In genomic region chr15:97778311-97779098, GRCm38 (mm10) we compare ENCODE assay signal across 8 mouse cellular contexts. TPM values are rescaled to one million over a fixed set of nuclear protein-coding genes. Genes with fewer than 3 reads are reported as not detected.
DNase-seq lines count a peak whose midpoint lies in the region; ATAC-seq and TF ChIP-seq lines count a peak whose summit lies in the region.

Slc48a1 (plus strand) TSS chr15:97778520.

- dilution Hi-C loops in CH12.LX (cut with MboI; ENCODE audit: extremely low pct_ligation_motif_present, extremely low pct_unique_long_range_greater_than_20kb, low sequenced_read_pairs) = loop anchor here (25.0 kb wide), 1 partner anchor 184 kb away; the partner anchor contains the start of gene Tmem106c

- intact Hi-C loops in gastrocnemius, postnatal 14 days (cut with DNase I; ENCODE audit: low total_unique reads) = no loop called here

- no peak for TF ChIP-seq POLR2A in CH12.LX (IDR thresholded peaks at IDR 0.05; ENCODE audit: low read depth, low read length)
- TF ChIP-seq POLR2A in limb, embryonic 14.5 days (IDR thresholded peaks at IDR 0.05; ENCODE audit: borderline replicate concordance, extremely low read depth, insufficient read depth, insufficient read length) = no peak

- no peak within 1 kb of the TSS for H3K27ac ChIP-seq in CH12.LX (ENCODE audit: insufficient read depth, low read depth)
- no peak within 1 kb of the TSS for H3K27ac ChIP-seq in intestine, embryonic 15.5 days
- no peak within 1 kb of the TSS for H3K27ac ChIP-seq in limb, embryonic 14.5 days (replicated peaks; ENCODE audit: low read depth, low read length)

- no peak for TF ChIP-seq RAD21 in CH12.LX (IDR thresholded peaks at IDR 0.05; ENCODE audit: low read depth, low read length)

- H3K36me3 ChIP-seq in CH12.LX (replicated peaks in 1 of 2; ENCODE audit: control insufficient read depth in 1 of 2, insufficient read depth in 1 of 2, low read length in 1 of 2) = no peaks in the 10 kb centered on the region
- H3K36me3 ChIP-seq in intestine, embryonic 15.5 days = no peaks in the 10 kb centered on the region
- no peaks in the 10 kb centered on the region for H3K36me3 ChIP-seq in limb, embryonic 14.5 days (ENCODE audit: control insufficient read depth, insufficient read depth, low read length)

- no peak for TF ChIP-seq CTCF in CH12.LX (conservative IDR thresholded peaks at IDR 0.05 in 1 of 2, IDR thresholded peaks at IDR 0.05 in 1 of 2; ENCODE audit: low read depth in 2 of 2, low read length in 2 of 2)

- TF ChIP-seq EP300 in CH12.LX (IDR thresholded peaks at IDR 0.05; ENCODE audit: low read length) = no peak

- 63% methylated on average over 8 of the region's 8 CpGs for WGBS in intestine, embryonic 15.5 days
- 70% methylated on average over 8 of the region's 8 CpGs for WGBS in limb, embryonic 14.5 days

- no peaks in the 10 kb centered on the region for H3K79me2 ChIP-seq in CH12.LX (replicated peaks; ENCODE audit: control insufficient read depth, extremely low read depth, insufficient read depth, poor library complexity, severe bottlenecking)

- no peak for ATAC-seq in intestine, embryonic 15.5 days
- ATAC-seq in limb, embryonic 14.5 days (ENCODE audit: low FRiP score, low read depth) = no peak
- ATAC-seq in monocyte, adult 5-6 weeks (replicated peaks; ENCODE audit: insufficient number of reproducible peaks, low FRiP score, low TSS enrichment, poor library complexity, severe bottlenecking) = no peak

- H3K9me3 ChIP-seq in CH12.LX (replicated peaks; ENCODE audit: low read length) = no peaks in the 10 kb centered on the region
- H3K9me3 ChIP-seq in intestine, embryonic 15.5 days = no peaks in the 10 kb centered on the region
- no peaks in the 10 kb centered on the region for H3K9me3 ChIP-seq in limb, embryonic 14.5 days (ENCODE audit: control insufficient read depth, low read length)

- DNase-seq in CH12.LX (ENCODE audit: extremely low read depth) = no peak
- DNase-seq in adrenal gland, postnatal 25 days = no peak
- DNase-seq in gastrocnemius, postnatal 14 days = no peak
- no peak for DNase-seq in limb, embryonic 14.5 days (ENCODE audit: low spot score)
- no peak for DNase-seq in ovary, adult 18-20 months (ENCODE audit: low spot score)
- DNase-seq in right cerebral cortex, adult 2 months (ENCODE audit: low spot score in 2 of 2) = no peak

- H3K9ac ChIP-seq in CH12.LX (ENCODE audit: insufficient read depth, low read depth) = no peak within 1 kb of the TSS
- H3K9ac ChIP-seq in intestine, embryonic 15.5 days = no peak within 1 kb of the TSS
- H3K9ac ChIP-seq in limb, embryonic 14.5 days (ENCODE audit: low read depth, low read length, severe bottlenecking) = no peak within 1 kb of the TSS

- peaks cover 2% of the 10 kb centered on the region for H3K27me3 ChIP-seq in CH12.LX (replicated peaks)
- H3K27me3 ChIP-seq in intestine, embryonic 15.5 days (replicated peaks) = no peaks in the 10 kb centered on the region
- no peaks in the 10 kb centered on the region for H3K27me3 ChIP-seq in limb, embryonic 14.5 days (ENCODE audit: control insufficient read depth, insufficient read depth, low read length)

- H3K4me2 ChIP-seq in CH12.LX (ENCODE audit: insufficient read depth, low read depth, poor library complexity, severe bottlenecking) = no peak within 1 kb of the TSS
- H3K4me2 ChIP-seq in intestine, embryonic 15.5 days (replicated peaks) = no peak within 1 kb of the TSS
- no peak within 1 kb of the TSS for H3K4me2 ChIP-seq in limb, embryonic 14.5 days (replicated peaks; ENCODE audit: low read depth, low read length, severe bottlenecking)

- no peak within 1 kb of the TSS for H3K4me3 ChIP-seq in CH12.LX (replicated peaks in 1 of 3; ENCODE audit: low read depth in 2 of 3, low read length in 2 of 3, poor library complexity in 1 of 3)
- H3K4me3 ChIP-seq in intestine, embryonic 15.5 days (replicated peaks) = no peak within 1 kb of the TSS
- no peak within 1 kb of the TSS for H3K4me3 ChIP-seq in limb, embryonic 14.5 days (replicated peaks; ENCODE audit: low read length)

- in situ Hi-C loops in CH12.LX (cut with MboI; ENCODE audit: low pct_ligation_motif_present, low pct_unique_long_range_greater_than_20kb, low sequenced_read_pairs) = loop anchor here (5.0 kb wide), 1 partner anchor 61 kb away; no protein-coding TSS in a partner anchor

- peaks cover 12 to 59% of the 10 kb centered on the region in 2 experiments for H3K4me1 ChIP-seq in CH12.LX (ENCODE audit: control insufficient read depth in 1 of 2, insufficient read depth in 2 of 2)
- H3K4me1 ChIP-seq in intestine, embryonic 15.5 days (replicated peaks) = peaks cover 16% of the 10 kb centered on the region
- peaks cover 38% of the 10 kb centered on the region for H3K4me1 ChIP-seq in limb, embryonic 14.5 days (ENCODE audit: control insufficient read depth, insufficient read depth, low read length)

TF ChIP-seq in CH12.LX, 34 proteins besides CTCF, POLR2A, EP300 and RAD21:
- no peak for TF ChIP-seq UBTF (IDR thresholded peaks at IDR 0.05; ENCODE audit: low read depth, low read length)
- no peak for TF ChIP-seq CHD1 (IDR thresholded peaks at IDR 0.05; ENCODE audit: low read depth, low read length)
- TF ChIP-seq ETS1 (conservative IDR thresholded peaks at IDR 0.05; ENCODE audit: low read depth, low read length) = no peak
- no peak for TF ChIP-seq USF1 (IDR thresholded peaks at IDR 0.05; ENCODE audit: low read depth, low read length)
- TF ChIP-seq SMC3 (IDR thresholded peaks at IDR 0.05; ENCODE audit: low read depth, low read length) = no peak
- no peak for TF ChIP-seq KAT2A (IDR thresholded peaks at IDR 0.05; ENCODE audit: insufficient replicate concordance, low read length)
- TF ChIP-seq ZMIZ1 (IDR thresholded peaks at IDR 0.05; ENCODE audit: low read depth, low read length) = no peak
- TF ChIP-seq POLR2AphosphoS2 (IDR thresholded peaks at IDR 0.05; ENCODE audit: low read depth, low read length) = no peak
- TF ChIP-seq NRF1 (IDR thresholded peaks at IDR 0.05; ENCODE audit: low read depth, low read length) = no peak
- TF ChIP-seq MXI1 (IDR thresholded peaks at IDR 0.05; ENCODE audit: low read depth, low read length) = no peak
- TF ChIP-seq SIN3A (IDR thresholded peaks at IDR 0.05; ENCODE audit: low read length) = no peak

RNA-seq across cellular contexts. Expression of gene Slc48a1, which starts in this region (rescaled TPM):
- total RNA-seq in CH12.LX (2012; rRNA removed) (35.0 and 39.4 TPM in 2 replicates), CH12.LX (2014; rRNA removed) (23.2 and 25.4 TPM in 2 replicates)
- polyA plus RNA-seq in CH12.LX (2012; ENCODE audit: insufficient read length, low read depth) = 50.6 and 56.0 TPM in 2 replicates
- total RNA-seq in adrenal gland, postnatal 25 days (2021) = 92.4 and 108 TPM in 2 replicates
- total RNA-seq in gastrocnemius, postnatal 14 days (2021) = 10 to 100 TPM; 39.9 to 40.3 TPM
- 23.9 and 25.1 TPM in 2 replicates for polyA plus RNA-seq in intestine, embryonic 15.5 days (2015; fragmentation: Nextera tagmentation; extraction: Ambion mirVana)
- 23.4 and 29.1 TPM in 2 replicates for polyA plus RNA-seq in limb, embryonic 14.5 days (2012; rRNA removed)
- polyA plus RNA-seq in limb, embryonic 14.5 days (2014; fragmentation: Nextera tagmentation; extraction: Ambion mirVana) = 46.2 and 47.3 TPM in 2 replicates
- 20.0 to 22.8 TPM (median 22.4 TPM) in 3 replicates for total RNA-seq in monocyte, adult 5-6 weeks (2017)
